21 mouse cellular contexts compared by ENCODE assay signal in the genomic region with DNA sequence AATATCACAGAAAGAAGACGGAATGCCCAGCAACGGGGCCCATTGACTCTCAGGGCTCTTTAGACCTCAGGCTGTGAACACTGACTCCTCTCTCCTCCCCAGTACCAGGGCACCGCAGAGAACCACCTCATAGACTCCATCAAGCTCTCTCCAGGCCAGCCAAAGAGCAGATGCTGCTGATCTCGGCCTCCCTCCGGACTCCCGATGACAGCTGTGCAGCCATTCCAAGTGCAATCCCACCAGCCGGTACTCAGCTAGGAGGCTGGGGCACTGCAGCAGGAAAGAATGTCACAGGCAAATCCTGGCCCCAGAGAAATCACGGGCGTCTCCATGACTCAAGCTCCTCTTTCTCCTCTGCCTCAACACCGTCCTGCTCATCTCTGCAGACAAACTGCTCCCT. TPM values are rescaled to one million over a fixed set of nuclear protein-coding genes. Genes with fewer than 3 reads are reported as not detected.
"Had no signal": no experiment of that assay in that cellular context is flagged by ENCODE, and none has a peak within 500 bp of the region (broad histone marks: within the 10 kb centered on the region; RNA-seq: fewer than 3 reads in every experiment).

No protein-coding gene starts in this region.

- H3K4me3 ChIP-seq: midbrain, embryonic 10.5 days; midbrain, embryonic 12.5 days; myocyte; neural tube, embryonic 13.5 days; neural tube, embryonic 15.5 days had no signal

- H3K4me2 ChIP-seq: lung, embryonic 14.5 days; midbrain, embryonic 12.5 days; neural tube, embryonic 13.5 days; neural tube, embryonic 15.5 days had no signal

- H3K9me3 ChIP-seq: midbrain, embryonic 10.5 days; midbrain, embryonic 12.5 days; neural tube, embryonic 13.5 days; neural tube, embryonic 15.5 days had no signal

- H3K4me1 ChIP-seq: midbrain, embryonic 12.5 days; neural tube, embryonic 13.5 days; neural tube, embryonic 15.5 days had no signal

- H3K36me3 ChIP-seq: midbrain, embryonic 10.5 days; midbrain, embryonic 12.5 days; neural tube, embryonic 13.5 days; neural tube, embryonic 15.5 days had no signal

- DNase-seq: lung, adult 18-20 months; lung, embryonic 14.5 days; lung, postnatal 10 days; midbrain, embryonic 14.5 days; retina, postnatal 1 day; right cerebral cortex, adult 18-20 months; right cerebral cortex, postnatal 25 days; right cerebral cortex, postnatal 4 days; spleen, adult 18-20 months; thymus, adult 18-20 months; thymus, postnatal 14 days; thymus, postnatal 36 days had no signal

- H3K27me3 ChIP-seq: midbrain, embryonic 12.5 days; neural tube, embryonic 13.5 days; neural tube, embryonic 15.5 days had no signal

- H3K27ac ChIP-seq: midbrain, embryonic 10.5 days; midbrain, embryonic 12.5 days; neural tube, embryonic 13.5 days; neural tube, embryonic 15.5 days had no signal

- H3K9ac ChIP-seq: lung, embryonic 14.5 days; midbrain, embryonic 12.5 days; neural tube, embryonic 13.5 days; neural tube, embryonic 15.5 days had no signal

RNA-seq across cellular contexts. Expression of gene Slc26a9, which starts 32.3 kb away (rescaled TPM):
- total RNA-seq: megakaryocyte, adult 5-6 weeks; megakaryocyte-erythroid progenitor cell, adult 5-6 weeks had no signal
- polyA plus RNA-seq: midbrain, embryonic 10.5 days; midbrain, embryonic 12.5 days; myocyte; neural tube, embryonic 11.5 days; neural tube, embryonic 13.5 days; small intestine, adult 2 months had no signal
